Mouse (Mus musculus): ENCODE results near the gene Tarm1. TPM values are rescaled to one million over a fixed set of nuclear protein-coding genes. Genes with fewer than 3 reads are reported as not detected.

Gene Tarm1
- 0.21 and 0.39 TPM in 2 replicates for polyA plus RNA-seq (2015; fragmentation: Nextera tagmentation; extraction: Ambion mirVana)

- no peak for DNase-seq (ENCODE audit: low spot score)
These were observed at the start of gene Tarm1 for GRCm38 (mm10) chr7:3502439-3502838. Tarm1 (minus strand) TSS chr7:3502624.

DNA sequence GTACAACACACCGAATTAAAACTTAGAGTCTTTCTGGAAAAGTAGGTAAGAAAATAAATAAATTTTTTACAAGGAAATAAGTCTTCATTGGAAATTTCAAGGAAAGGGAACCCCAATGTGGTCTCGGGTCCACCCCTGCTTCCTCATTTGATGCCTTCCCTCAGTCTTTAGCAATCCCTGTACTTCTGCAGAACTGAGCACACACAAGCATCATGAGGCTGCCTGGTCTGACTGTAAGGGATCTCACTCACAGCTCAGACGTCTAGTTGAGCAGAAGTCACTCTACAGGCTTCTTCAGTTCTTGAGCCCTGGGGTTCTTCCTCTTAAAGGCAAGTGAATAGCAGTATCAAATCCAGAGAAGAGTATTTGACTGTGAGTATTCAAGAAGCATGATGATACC, 3.5 kb upstream of the Tarm1 start:
- no peak for DNase-seq (ENCODE audit: low spot score)

DNA sequence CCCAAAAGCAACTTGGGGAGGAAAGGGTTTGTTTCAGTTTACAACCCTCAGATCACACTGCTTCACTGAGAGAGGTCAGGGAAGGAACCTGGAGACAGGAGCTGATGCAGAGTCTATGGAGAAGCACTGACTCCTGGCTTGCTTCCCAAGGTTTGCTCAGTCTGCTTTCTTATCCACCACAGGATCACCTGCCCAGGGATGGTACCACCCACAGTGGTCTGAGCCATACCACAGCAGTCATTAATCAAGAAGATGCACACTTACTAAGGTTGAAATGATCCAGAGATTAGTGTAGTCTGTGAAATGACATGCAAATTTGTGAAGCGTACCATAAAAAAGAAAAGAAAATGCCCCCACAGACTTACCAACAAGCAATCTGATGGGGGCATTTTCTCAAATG, 2.0 kb downstream of the Tarm1 start:
- no peak for DNase-seq (ENCODE audit: low spot score)

DNA sequence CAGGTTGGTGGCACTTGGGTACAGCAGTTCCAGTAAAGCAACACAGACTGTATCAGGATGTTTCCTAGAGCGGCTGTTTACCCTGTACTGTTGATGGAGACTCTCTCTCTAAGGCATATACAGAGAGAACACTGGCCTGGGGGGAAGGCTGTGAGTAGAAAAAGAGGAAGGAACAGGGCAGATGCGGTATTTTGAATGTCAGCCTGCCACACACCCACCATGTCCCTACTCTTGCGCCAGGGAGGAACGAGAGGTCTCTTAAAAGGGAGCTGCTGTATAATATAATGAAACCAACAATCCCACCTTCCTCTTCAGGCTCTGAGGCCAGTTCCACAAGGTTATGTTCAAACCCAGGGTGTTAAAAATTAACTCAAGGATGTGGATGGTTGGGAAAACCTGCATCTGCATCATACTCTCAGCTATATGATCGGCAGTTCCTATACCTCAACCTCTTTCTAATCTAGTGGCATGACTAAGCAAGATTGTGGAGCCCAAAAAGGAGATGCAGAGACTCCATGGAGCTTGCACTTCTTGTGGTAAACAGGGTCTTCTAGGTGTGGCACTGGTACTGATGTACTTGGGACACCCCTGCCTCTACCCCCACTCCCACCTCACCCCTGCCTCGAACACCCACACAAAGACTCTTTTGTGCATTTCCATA, 20.3 kb downstream of the Tarm1 start:
- DNase-seq (ENCODE audit: low spot score), result no peak

GRCm38 (mm10) chr7:3476728-3477127, 25.7 kb downstream of the Tarm1 start:
- DNase-seq (ENCODE audit: low spot score), result no peak

DNA sequence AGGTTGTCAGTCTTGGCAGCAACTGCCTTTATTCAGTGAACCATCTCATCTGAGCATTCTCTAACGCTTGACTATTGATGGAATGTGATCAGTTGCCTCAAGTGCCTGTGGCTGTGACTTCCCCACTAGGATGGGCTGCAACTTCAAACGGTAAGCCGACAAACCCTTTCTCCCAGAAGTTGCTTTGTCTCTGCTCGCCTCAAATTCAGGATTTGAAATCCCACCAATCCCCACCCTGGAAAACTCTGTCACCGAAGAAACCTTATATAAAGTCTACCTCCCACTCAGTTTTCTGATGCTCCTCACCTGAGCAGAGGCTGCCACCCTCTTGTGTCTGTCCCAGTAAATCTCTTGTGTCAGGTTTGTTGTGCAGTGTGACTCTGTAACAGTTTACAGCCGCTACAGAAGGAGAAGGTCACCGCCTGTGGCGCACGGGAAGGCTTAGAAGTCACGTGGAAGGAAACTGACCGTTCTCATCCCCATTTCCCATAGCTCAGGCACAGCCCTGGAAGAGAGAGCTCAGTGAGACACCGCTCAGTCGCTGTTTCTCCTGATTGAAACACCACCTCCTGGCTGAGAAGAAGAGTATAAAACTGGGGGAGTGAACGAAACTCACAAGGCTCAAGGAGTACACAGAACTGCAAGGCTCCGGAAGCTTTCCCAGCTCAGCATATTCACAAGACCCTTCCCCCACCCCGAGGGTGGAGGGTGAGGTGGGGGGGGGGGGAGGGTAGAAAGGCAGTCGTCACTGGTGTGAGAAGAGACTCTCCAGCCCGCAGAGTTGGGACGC, 27.9 kb downstream of the Tarm1 start:
- no peak for DNase-seq (ENCODE audit: low spot score)

- DNase-seq (ENCODE audit: low spot score), result no peak
These were observed 29.6 kb downstream of the Tarm1 start for GRCm38 (mm10) chr7:3472774-3473173.

DNA sequence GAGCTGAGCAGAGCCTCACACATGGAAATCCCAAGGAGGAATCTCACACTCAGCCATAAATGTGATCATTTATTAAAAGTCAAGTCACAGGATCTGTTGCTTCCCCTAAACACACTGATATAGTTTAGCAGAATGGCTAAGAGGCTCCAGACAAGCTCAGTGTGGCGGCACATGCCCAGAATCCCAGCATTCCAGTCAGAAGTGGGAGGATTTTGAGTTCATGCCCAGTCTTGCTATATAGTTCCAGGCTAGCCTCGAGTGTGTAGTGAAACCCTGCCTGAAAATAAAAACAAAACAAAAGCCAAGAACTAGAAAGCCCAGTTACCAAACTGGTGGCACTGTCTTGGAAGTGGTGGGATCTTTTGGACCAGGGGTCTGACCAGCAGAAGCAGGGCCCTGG, 33.8 kb downstream of the Tarm1 start:
- DNase-seq (ENCODE audit: low spot score), result no peak

- DNase-seq (ENCODE audit: low spot score), result no peak
These were observed 39.1 kb downstream of the Tarm1 start for GRCm38 (mm10) chr7:3463306-3463705.

DNA sequence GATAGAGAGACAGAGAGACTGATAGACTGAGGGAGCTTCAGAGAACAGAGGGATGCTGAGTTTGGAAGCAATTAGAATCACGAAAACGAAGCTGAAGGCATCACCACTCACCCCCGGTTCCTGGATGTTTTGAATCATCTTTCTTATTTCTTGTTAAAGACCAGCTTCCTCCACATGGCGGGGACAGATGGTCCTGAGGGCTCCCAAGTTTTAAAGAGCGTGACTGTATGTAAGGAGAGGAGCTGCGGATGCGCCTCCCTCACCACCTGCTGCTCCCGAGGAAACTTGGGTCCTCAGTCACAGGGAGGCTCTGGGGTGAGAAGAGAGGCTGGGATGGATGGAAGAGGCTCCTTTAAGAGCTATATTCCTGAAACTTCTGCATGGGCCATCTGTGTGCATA, 42.2 kb downstream of the Tarm1 start:
- DNase-seq (ENCODE audit: low spot score), result no peak

GRCm38 (mm10) chr7:3457841-3458217, 44.6 kb downstream of the Tarm1 start:
- no peak for DNase-seq (ENCODE audit: low spot score)

DNA sequence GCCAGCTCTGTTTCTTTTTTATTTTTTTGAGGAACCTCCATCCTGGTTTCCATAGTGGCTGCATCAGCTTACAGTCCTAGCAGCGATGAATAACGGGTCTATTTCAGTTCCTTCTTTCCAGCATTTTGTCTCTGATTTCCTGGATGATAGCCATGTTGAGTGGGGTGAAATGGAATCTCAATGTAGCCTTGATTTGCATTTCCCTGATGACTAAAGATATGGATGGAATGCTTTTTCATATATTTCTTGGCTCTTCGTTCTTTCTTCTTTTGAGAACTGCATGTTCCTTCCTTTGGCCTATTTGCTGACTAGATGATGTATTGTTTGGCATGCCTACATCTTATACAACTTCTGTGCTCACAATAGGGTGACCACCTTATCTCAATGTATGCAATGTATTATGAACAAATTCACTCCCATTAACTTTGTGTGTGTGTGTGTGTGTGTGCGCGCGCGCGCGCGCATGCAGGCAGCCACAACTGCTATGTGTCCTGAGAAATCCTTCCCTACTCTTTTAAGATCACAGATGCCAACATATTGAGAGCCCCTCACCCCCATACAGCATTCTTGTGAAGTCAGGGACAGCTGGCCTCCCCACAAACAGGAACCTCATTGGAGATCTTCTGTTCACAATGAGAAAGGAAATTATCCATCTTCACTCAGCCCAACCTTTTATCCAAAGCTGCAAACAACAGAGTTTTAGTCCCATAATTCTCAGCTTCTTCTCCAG, 45.1 kb downstream of the Tarm1 start:
- DNase-seq (ENCODE audit: low spot score), result no peak

DNA sequence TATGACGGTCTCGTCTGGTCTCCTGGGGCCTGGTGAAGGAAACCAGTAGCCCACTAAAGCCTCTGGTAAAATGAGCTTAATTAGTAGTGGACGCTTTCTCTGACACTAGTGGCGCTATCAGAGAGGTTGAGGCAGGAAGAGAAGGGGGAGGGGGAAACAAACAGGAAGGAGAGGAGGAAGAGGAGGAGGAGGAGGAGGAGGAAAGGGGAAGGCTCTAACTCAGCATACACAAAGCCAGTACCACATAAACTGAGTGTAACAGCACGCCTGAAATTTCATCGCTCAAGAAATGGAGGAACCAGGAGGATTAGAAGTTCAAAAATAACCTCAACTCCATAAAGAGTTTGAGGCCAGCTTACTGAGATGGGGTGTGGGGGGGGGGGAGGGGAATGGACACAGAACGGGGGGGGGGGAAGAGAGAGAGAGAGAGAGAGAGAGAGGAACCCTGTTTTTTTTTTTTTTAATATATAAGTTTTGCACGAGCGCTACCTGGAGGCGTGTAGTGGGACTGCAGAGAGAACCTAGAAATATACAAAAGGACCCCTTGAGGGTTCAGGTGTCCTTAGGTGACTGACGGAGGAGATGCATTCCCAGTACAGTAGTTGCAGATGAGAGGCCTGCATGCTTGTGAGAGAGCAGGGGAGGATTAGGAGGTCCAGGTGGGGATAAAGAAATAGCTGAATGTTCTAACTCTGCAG, 48.8 kb downstream of the Tarm1 start:
- DNase-seq (ENCODE audit: low spot score), result no peak

DNA sequence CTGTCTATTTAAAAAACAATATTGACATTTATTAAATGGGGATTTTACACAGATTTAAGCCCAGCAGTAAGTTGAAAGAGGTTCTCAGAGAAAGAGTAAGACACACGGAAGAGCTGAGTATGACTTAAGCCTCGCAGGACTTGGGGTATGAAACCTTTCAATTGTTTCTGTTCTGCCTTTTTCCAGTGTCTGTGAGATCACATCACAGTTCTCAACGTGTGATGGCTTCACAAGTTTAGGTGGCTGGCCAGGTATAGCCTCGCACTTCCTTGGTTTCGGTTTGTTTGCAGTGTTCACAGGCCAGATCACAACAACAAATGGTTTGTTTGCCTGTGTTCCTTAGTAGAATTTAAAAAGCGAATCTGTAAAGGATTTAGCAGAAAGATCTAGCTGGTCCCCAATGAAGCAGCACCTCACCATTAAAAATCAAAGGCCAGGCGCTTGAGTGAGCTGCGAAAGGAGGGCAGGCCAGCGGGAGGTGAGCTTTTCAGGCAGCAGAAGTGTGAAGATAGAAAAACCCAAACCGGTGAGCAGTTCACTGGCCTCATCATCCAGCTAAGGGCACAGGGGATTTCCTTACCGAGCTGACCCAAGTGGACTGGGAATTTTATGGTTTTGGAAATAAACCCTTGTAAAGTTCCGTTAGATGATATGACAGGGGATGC, 49.5 kb downstream of the Tarm1 start:
- DNase-seq (ENCODE audit: low spot score), result no peak

DNA sequence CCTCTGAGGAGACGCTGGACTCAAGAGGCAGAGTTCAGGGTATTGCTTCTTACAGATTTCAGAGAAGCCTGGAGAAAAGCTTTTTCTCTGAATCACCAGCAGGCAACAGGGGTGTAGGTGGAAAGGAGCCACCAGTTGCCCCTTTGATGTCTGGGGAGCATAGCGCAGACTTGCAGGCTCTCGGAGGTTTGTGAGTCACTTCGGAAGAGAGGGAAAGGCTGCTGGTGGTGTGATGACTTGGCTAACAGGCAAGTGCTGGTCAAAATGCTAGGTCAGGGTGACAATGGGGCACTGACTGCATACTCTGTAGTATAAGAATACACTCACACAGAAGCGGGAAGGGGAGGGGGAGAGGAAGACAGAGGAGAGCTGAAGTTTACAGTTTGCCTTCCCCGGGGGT, 51.3 kb downstream of the Tarm1 start:
- no peak for DNase-seq (ENCODE audit: low spot score)

GRCm38 (mm10) chr7:3450671-3451070, 51.8 kb downstream of the Tarm1 start:
- no peak for DNase-seq (ENCODE audit: low spot score)

- DNase-seq (ENCODE audit: low spot score), result peak; percentile 33
These were observed 53.5 kb downstream of the Tarm1 start for GRCm38 (mm10) chr7:3448737-3449454.

DNA sequence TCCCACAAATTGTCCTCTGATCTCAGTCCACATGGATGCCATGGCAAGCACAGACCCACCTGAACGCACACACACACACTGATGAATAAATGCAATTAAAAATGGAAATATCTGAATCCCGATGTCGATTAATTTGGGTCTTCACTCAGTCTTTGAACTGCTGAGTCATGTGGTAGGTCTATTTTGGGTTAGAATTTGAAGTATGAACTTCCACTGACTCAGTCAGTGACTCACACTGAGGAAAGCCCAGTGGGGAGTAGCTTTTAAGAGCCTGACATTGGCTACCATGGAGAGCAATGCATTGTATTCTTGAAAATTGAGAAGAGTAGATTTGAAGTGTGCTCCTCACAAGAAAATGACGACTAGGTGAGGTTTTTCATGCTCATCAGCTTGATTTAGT, 55.4 kb downstream of the Tarm1 start:
- DNase-seq (ENCODE audit: low spot score), result no peak

GRCm38 (mm10) chr7:3446584-3446983, 55.8 kb downstream of the Tarm1 start:
- no peak for DNase-seq (ENCODE audit: low spot score)

- no peak for DNase-seq (ENCODE audit: low spot score)
These were observed 57.7 kb downstream of the Tarm1 start for GRCm38 (mm10) chr7:3444678-3445077.

Measured in thymus, postnatal 0 days (tissue).